Mouse (Mus musculus) neural tube, embryonic 10.5 days (tissue): ENCODE results near the gene Bcas1.
"Not testable (repeated sequence)": the region's sequence is repeated elsewhere in the genome, so short reads cannot be mapped to it uniquely, and the experiment has no call there.

Experiments
- DNase-seq: peaks from one replicate; pipeline ENCODE4 v3.0.0-alpha.2; 2017; ENCODE audit warnings: low spot score; ENCODE audit errors: extremely low spot score

The Bcas1 gene

DNA sequence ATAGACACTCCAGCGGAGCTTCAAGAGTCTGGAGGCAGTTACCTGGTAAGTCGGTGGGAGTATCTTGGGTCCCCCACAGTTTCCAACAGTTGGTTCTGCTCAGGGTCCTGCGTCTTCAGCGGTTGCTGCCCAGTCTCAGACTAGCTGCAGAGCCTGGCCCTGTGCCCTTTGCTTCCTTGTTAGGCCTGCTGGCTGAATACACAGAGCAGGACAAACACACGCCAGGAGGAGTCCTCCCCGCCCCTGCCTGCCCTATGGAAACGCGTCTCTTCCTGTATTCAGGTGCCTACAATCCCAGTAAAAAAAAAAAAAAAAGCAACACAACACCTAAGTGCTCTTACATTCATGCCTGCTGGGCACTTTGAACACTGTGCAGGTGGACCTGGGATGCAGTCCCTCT lies at the start of gene Bcas1:
Gene Bcas1 (minus strand): TSS at position 142 of the 400 bp plus-strand sequence.
- DNase-seq = no peak

DNA sequence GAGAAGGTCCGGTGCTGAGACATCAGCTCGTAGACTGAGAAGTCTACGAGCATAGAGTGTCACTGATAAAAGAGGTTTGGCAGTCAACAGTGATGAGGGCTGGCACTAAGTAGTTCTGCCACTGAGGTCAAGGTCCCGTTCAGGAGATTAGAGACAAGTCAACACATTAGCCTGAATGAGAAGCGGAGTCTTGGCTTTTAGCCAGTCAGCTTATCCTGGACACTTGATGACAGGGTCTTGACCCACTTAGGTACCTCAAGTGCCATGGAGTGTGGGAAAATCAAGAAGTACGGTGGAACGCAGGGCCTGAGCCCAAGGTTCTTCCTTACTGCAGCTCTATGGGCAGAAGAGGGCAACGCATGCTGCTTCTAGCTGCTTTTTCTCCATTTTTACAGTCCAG lies 49.0 kb upstream of the Bcas1 start:
- peak; percentile 11 for DNase-seq

DNA sequence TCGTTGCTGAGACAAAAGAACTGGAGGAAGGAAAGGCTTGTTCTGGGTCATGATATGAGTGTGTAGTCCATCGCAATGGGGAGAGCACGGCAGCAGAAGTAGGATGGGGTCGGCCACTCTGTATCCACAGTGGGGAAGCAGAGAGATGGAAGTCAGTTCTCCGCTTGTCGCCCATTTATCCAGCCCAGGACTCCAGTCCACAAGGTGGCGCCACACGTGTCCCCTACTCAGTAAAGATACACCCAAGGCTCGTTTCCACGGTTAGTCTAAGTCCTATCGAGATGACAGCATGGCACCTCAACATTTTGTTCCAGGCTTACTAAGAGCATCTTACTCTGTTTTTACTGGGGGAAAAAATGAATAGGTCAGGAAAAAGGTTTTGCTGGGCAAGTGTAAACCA lies 48.6 kb upstream of the Bcas1 start:
- DNase-seq = no peak

DNA sequence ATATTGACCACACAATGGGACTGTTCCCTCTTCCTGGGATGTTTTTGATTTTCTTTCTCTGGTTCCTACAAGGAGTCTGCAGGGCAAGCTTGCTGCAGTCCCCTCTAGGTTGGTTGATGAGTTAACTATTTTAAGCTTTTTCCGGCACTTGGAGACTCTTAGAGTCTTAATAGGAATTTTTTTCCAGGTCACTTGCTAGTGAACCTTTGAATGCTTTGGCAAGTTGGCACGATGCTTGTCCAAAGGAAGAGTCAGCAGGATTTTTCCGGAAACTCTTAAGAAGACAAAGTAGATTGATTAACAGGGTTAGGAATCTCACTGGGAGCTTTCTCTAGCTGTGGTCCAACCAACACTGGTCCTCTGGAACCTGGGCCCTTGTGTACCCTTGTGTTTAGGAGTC lies 47.5 kb upstream of the Bcas1 start:
- DNase-seq = no peak

DNA sequence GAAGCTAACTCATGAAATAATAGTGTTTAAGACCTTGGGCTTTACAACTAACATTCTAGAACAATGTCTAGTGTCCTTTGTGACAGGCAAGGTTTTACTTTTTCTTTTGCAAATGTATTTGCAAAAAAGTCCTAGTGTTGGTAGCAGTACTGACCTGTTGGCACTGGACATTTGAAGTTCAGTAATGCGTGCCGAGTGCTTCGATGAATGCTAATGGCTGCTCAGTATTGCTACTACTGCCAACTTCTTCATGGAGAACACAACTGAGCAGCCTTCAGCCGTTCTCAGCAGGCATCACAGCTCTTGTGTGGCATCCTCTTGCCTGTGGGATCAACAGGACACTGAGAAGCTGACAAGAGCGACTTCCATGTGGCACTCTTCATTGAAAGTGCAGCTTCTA lies 46.5 kb upstream of the Bcas1 start:
- DNase-seq = no peak

DNA sequence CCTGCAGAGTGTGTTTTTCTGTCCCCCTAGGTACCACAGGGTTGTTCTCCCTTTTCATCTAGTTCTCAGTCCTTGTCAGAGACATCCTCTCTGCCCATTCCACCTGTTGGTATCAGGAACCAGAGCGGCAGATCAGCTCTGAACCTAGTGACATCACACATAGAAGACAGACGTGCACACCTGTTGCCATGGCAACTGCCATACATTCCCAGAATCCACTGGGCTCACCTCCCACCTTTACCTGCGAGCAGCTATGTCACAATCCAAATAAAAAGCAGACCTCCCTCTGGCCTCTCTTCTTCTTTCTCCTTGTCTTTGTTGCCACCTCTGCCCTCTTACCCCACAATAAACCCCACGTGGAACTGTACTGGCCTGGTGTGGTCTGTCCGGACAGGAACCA lies 42.9 kb upstream of the Bcas1 start:
- DNase-seq = peak; percentile 10

DNA sequence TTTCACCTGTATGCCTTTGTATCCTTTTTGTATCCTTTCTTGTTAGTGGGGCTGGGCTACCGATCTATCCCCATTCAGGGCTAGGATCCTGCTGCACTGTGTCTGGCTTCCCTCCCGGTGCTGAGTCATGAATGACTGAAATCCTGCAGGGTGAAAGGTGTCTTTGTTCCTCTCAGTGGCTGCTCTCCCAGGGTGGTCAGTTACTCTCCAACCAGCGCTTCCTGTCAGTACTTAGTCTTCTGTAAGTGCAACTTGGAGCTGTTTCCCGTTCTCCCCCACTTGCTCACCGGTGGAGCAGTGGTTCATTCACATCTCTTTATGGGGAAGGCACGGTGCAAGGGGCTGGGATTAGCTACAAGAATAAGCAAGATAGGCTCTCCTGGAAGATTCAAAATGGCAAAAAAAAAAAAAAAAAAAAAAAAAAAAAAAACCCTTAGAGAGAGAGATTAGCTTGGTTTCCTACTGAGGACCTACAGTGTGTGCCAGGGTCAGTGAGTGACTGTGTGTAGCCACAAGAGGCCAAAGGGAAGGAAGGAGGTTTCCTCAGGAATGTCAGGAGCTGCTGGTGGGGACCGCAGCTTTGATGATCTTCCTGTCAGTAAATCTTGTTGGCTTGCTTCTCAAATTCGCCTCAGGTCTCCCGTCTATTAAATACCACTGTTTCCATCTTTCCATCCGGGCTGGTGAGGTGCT lies 42.1 kb upstream of the Bcas1 start:
- peak; percentile 42 for DNase-seq

DNA sequence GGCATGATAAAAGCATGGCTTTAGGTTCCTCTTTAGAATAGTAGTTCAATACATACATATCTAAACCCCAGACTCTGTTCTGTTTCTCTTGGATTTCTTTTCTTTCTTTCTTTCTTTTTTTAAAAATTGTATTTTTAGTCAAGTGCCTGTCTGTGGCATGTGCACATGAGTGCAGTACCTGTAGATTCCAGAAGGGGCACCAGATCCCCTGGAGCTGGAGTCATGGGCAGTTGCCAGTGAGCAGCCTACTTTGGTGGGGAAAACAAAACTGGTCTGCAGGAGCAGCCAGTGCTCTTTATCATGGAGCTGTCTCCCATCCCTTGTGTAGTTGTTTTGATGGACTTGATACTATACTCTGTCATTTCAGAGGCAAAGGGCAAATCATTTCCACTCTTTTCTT lies 40.4 kb upstream of the Bcas1 start:
- DNase-seq = peak; percentile 16

DNA sequence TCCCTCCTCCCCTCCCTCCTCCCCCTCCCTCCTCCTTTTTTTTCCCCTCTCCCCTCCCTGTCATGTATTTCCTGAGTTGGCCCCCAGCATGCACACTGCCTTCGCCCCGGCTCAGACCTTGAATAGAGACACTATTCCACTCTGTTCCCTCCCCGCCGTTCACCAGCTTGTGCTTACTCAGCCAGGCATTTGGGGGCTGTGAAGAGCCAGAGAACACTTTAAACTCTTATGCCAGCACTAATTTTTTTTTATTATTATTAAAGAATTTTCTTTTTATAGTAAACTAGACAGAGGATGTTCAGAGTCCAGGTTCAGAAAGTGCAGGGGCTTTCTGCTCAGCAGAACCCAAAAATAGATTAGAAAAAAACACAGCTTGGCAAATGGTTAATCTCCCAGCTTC lies 37.2 kb upstream of the Bcas1 start:
- no peak for DNase-seq

DNA sequence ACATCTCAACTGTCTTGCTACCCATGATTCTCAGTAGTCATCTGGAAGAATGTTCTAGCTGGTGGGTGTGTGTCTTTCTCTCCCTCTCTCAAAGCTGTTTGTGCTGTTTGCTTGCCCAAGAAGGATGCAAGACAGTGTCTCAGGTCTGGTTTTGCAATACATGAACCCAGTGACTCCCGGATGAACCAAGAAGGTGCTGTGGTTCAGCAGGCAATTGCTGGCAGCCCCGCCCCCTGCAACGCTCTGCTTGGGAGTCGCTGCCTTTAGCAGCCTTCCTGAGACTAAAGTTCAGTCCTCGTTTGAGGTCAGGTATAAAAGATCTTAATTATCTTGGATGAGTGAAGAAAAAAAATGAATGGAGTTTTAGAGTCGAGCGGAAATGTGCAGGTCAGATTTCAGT lies 34.0 kb upstream of the Bcas1 start:
- peak; percentile 12 for DNase-seq

DNA sequence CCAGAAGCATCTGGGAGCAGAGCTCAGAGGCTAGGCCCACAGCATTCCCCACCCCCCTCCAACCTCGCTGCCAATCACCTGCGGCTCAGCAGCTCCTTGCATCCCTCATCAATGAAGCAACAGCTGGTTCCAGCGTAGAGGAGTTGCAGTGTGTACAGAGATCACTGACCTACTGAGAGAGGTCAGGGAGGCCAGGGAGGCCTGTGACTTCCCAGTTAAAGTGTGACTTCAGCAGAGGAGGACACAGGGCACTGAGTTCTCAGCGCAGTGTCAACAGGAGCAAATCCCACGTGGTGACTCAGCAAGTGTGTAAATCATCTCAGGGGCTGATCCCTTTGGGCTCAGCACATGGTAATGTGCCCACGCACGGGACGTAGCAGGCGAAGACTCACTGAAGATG lies 32.2 kb upstream of the Bcas1 start:
- peak; percentile 63 for DNase-seq

DNA sequence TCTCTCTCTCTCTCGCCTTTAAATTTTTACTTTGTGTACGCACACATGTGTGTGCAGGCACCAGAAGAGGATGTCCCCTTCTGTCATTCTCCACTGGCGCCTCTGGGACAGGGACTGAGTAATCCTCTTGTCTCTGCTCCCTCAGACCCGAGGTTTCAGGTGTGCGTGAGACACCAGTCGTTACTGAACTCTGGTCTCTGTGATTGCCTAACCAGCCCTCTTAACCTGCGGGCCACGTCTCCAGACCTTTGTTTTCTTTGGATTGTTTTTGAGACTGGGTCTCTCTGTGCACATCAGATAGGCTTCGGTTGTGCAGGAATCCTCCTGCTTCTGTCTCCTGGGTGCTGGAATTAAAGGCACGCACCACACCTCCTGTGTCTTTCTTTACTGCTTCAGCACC lies 31.5 kb upstream of the Bcas1 start:
- no peak for DNase-seq

DNA sequence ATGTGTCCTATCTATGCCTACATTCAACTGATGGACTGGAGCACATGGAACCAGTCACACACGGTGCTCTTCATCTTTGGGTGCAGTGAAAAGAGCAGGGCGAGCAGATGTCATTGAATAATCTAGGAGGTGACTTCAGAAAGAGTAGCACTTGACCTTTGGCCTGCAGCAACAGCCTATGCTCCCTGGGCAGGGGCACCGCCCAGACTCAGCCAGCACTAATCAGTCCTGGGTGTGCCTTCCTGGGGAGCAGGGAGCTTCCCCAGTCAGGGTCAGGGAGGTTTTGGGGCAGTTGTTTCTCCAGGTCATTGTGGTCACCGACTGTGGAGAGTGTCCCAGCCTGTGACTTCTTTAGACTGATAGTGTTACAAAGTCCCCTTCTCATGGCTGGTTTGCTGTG lies 26.2 kb upstream of the Bcas1 start:
- DNase-seq = not testable (repeated sequence)

DNA sequence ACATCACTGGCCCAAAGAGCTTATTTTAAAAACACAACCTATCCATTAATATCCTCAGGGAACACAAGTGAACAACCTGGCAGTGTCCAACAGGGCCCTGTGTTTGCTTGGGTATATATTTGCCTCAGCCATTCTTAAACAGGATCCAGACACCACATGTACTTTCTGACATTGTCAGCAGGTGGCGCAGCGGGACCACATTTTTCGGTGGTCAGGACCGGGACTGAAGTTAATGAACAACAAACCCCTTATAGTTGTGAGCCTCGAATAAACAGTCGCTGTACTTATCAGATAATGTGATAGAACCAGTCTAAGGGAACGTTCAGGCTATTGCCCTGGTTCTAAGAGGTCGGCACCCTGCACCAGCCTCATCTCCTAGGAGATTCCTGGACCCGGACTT lies 23.3 kb upstream of the Bcas1 start:
- DNase-seq = peak; percentile 91

DNA sequence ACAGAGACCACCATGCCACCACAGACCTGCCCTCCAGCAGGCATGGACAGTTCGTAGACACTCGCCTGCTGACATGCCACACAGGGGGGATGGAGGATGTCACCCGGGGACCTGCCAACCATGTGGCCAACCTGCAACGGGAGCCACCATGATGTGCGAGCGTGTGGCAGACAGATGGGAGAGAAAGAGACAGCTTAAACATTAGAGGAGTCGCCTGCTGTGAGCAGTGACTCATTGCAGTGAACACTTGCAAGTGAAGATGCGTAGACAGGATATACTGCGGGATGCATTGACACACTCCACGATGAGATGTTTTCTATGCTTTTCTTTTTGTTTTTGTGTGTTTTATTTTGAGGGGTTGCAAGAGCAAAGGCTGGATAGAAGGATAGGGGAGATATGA lies 20.0 kb upstream of the Bcas1 start:
- no peak for DNase-seq

DNA sequence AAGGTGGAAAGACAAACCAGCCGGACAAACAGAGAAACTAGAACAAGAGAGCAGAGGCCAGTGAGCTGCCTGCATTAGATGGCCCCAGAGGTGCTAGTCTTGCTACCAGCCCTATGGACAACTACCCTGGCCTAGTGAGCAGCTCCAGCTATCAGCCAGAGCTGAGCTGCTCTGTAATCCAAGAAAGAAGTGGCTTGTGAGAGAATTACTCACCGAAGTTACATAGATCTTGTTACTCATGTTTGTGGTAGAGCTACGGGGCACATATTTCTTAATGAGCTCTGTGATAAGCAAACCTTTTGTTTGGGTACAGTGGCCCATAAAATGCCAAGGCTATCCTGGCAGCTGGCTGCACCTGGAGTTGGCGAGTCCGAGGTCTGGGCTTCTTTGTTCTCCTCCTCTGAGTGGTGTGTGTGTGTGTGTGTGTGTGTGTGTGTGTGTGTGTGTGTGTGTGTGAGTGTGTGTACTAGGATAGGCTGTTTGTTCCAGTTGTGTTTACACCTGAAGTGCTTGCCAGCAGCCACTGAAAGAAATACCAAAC lies 19.3 kb upstream of the Bcas1 start:
- no peak for DNase-seq

DNA sequence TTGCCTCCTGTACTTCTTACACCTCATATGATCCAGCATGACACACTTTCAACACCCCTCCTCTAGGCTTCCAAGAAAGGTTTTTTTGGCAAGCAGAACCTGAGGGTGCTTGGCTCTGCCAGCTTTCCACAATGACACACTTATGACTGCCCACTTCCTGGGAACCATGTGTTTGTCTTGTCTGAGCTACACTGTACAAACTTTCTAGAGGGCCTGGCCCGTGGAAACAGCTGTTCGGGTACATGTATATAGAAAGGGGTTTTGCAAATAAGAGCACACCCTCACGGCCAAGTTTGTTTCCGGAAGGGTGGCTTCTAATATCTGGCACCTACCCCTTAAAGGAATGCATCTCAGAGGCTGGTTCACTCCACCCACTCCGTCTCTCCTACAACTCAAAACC lies 18.2 kb upstream of the Bcas1 start:
- DNase-seq = no peak

DNA sequence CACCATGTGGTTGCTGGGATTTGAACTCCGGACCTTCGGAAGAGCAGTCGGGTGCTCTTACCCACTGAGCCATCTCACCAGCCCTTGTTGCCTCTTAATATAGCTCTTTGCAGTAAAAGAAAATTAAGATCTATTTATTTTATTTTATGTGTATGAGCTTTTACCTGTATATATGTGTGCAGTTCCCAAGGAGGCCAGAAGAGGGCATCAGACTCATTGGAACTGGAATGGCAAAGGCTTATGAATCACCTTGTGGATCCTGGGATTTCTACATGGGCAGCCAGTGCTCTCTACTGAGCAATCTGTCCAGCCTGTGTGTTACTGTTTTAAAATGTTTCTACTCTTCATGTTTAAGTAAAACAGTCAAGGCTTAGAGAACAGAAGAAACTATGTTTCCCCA lies 14.9 kb upstream of the Bcas1 start:
- no peak for DNase-seq

DNA sequence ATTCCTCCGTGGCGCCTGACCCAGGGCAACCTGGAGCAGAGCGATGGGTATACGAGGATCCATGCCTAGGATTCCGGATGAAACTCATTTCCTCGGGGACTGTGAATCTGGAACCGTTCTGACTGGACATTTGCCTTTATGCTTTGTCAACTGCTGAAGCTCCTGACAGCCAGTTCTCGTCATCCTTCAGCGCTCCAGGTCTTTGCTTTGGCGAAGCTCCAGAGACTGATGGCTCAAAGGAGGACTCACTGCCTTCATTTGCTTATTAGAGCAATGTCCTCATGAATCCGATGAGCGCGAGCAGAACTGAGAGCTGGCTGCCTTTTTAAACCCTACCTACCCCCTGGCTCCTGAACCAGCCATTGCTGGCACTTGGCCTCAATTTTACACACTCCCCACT lies 11.1 kb upstream of the Bcas1 start:
- no peak for DNase-seq

DNA sequence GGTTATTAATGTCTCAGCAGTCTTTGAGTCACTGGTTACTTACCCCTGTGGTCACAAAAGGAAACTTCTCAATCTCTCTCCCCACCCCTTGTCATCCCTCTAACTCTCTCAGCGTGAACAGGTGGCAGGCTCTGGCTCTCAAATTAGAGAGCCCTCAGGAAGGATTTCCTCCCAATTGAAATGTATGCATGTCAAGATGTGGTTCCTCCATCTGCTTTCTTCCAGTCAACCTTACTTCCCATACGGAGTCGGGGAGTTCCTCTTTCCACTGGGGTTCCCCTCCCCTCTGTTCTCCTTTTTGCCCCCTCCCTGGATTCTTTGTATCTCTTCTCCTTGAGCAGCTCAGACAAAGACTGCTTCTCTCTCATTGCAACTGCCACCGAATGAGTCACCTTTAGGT lies 8.6 kb upstream of the Bcas1 start:
- no peak for DNase-seq

DNA sequence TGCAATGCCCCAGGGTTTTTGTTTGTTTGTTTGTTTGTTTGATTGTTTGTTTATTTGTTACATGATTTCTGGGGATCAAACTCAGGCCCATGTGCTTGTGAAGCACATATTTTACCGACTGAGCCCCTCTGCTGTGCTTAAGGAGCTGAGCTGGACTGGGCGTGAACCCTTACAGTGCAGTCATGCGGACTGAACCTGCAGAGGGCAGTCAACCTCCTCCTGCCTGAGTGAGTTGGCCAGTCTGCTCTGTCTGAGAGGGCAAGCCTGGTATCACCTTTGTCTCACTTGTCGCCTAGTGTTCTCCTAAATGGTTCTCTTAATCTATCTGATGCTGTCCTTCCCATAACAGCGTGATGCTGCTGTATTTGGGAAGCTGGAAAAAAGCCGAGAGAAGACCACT lies 4.5 kb upstream of the Bcas1 start:
- DNase-seq = no peak

DNA sequence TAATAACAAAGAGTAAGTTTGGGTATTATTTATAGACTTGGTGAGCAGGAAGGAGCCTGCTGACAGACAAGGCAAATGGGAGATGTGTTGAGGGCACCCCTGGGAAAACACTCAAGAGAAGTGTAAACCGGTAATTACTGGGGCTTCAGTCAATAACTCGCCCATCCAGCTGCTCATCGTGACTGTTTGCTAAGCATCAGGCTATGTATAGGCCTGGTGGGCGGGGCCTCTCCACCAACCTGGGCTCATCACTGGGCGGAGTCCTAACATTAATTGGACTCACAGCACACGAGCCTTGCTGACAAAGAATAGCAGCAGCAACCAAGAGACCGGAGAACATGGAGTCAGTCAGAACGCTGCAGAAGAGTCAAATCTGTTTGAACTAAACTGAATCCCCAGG lies 1.3 kb upstream of the Bcas1 start:
- DNase-seq = no peak

DNA sequence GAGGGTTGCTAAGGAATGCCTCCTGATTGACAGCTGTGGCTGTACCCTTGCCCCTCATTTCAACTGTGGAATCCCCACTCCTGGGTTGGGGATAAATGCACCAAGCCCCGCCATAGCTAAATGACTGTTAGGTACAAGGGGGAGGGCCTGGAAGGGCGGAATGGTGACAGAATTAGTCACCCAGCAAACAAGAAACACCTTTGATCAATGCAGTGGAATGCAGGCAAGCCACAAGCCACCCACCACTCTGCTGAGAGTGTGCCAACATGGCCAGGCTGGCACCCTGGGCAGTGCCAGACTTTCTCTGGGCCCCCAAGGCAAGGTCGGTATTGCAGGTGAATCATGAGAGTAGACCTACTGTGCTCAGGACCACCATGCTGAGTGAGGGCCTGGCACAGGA lies 3.5 kb downstream of the Bcas1 start:
- DNase-seq = no peak

DNA sequence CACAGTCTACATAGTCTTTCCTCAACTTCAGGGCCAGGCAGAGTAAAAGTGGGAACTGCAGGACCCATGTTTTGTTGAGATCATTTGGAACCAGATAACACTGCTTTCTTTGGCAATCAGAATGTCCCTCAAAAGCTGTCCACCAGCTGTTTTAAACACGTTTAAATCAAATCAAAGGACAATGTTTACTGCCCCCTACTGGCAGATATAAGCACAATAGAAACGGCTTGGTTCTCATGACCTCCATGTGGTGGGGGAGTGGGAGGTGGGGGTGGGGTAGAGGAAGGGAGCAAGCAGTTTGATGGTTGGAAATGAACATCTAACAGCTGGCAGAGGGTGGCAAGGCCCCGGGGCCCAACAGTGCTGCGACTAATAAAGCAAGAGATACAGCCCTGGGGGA lies 5.7 kb downstream of the Bcas1 start:
- DNase-seq = no peak
